Mouse (Mus musculus): ENCODE data around the gene Chrnb4.

Chrnb4 gene

DNA sequence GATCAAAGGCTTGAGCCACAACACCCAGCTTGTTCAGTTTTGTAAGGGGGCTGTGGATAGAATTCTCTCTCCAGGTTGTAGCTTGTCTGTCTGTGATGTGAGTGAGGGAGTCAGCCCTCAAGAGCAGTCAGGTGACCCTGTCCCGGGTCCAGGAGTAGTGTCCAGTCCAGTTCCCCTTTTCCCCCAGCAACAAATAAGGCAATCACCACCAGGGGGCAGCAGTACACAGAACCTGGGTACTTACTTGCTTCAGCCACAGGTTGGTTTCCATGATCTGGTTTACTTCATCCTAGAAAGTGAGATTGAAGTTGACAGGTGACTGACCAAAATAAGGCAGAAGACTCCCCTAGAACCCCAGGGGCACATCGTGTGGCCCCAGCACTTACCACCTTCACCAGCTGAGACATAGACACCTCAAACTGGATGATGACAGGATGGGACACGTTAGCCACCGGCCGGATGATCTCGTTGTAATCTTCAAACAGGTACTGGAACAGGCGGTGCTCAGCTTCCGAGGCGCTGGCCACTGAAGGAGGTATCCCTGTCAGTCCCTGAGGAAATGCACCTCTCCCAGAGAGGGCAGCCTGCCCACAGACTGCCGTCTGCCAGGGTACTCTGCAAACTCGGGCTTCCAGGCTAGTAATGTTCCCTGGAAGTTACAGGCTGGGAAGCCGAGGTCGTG lies 24.5 kb downstream of the Chrnb4 start:
- in situ Hi-C loops (cut with MboI, MseI): loop anchor here (5.0 kb wide), 2 partner anchors 88 to 288 kb away; no protein-coding TSS in a partner anchor

DNA sequence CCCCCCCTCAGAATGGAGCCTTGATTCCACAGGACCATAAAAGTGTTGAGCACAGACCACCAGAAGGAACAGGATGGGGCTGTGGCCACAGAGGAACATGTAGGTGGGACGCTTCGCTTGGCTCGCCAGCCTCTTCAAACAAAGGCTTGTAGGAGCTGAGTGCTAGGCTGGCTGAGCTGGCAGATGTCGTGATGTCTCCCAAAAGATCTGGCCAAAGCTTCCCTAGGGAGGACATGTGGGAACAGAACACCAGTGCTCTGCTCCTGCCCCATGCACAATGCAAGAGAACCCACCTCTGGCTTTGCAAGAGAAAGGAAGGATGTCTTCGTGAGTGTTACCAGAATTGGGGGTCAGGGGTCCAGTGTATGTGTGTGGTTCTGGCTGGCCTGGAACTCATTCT lies 25.3 kb downstream of the Chrnb4 start:
- in situ Hi-C loops (cut with MboI, MseI): loop anchor here (5.0 kb wide), 2 partner anchors 89 to 289 kb away; no protein-coding TSS in a partner anchor

DNA sequence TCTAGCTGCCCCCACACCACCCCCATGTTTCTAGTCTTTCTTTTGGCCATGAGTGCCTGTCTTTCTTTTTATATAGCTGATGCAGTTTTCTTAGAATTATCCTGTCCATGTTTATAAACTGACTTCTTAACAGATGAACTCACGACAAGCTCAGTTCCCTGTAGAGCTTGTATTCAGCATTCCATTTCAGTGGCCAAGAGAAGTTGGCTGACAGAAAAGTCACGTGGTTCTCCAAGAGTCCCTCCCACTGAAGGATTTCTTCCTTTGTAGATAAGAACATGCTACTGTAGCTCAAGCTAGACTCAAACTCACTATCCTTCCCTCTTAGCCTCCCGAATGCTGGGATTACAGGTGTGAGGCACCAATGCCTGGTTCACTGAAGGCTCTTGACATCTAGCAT lies 31.7 kb downstream of the Chrnb4 start:
- in situ Hi-C loops (cut with MboI, MseI): no loop called here

GRCm38 (mm10) chr9:55010588-55011350 lies 37.8 kb downstream of the Chrnb4 start:
- in situ Hi-C loops (cut with MboI, MseI): no loop called here

DNA sequence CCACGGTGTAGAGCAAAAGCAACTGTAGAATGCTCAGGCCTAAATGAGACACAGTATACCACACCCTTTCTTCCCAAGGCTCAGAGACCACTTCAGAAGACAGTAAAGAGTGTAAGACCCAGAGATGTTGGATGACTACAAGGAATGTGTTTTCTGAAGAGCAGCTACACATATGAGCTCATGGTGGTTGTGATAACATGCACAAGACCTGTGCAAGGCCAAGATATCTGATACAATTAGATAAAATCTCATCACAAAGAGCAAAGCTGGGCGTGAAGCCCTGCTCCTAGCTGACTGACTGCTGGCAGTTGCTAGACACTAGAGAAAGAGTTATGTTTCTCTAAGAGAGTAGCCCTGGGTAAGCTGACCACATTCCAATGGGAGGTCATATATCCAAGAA lies 38.9 kb downstream of the Chrnb4 start:
- in situ Hi-C loops (cut with MboI, MseI): no loop called here

GRCm38 (mm10) chr9:55003609-55004008 lies 45.0 kb downstream of the Chrnb4 start:
- in situ Hi-C loops (cut with MboI, MseI): no loop called here

DNA sequence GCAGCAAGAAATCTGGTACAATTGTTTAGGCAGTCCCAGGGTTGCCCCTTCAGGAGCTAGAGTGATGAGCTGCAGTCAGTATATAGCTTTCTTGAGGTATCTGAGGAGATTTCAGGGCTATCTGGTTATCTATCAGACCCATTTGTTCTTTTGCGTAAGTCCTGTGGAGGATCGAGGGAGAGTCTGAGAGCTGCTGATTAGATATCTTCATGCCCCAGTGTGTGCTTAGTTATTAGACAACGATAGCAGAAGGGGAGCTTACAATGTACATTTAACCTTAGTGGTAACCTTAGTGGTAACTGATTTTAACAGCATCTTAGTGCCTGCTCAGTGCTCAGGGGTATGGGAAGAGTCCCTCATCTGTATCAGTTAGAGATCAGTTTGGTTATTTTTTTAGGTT lies 52.9 kb downstream of the Chrnb4 start:
- in situ Hi-C loops (cut with MboI, MseI): no loop called here

DNA sequence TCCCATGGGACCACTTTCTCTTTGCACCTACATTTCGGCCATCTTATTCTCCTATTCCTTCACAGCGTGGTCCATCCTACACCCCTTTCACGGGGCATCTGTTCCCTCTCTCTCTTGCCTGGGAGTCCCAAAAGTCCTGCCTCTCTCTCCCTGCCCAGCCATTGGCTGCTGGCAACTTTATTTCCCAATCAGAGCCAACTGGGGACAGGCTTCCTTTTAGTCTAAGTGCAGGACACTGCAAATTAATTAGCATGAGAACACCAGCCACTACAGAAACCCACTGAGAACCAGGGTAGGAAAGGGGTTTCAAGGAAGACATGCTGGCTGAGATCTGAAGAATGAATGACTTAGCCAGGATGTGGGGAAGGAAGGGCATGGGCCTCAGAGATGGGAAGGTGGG lies 54.2 kb downstream of the Chrnb4 start:
- in situ Hi-C loops (cut with MboI, MseI): no loop called here

GRCm38 (mm10) chr9:54990362-54990761 lies 58.2 kb downstream of the Chrnb4 start:
- in situ Hi-C loops (cut with MboI, MseI): no loop called here

- in situ Hi-C loops (cut with MboI, MseI): no loop called here
These were observed 66.2 kb downstream of the Chrnb4 start for GRCm38 (mm10) chr9:54982401-54982800.

GRCm38 (mm10) chr9:54981291-54982191 lies 67.0 kb downstream of the Chrnb4 start:
- in situ Hi-C loops (cut with MboI, MseI): no loop called here

- in situ Hi-C loops (cut with MboI, MseI): no loop called here
These were observed 67.9 kb downstream of the Chrnb4 start, which contains the start of gene Chrna5 for GRCm38 (mm10) chr9:54980674-54981073. Gene Chrna5 (plus strand): TSS chr9:54980880.

Measured in T-helper 1 cell (primary cell).